Mouse (Mus musculus): ENCODE results near the gene Slc5a10.

Gene Slc5a10

GRCm38 (mm10) chr11:61702494-61702893 is 18.1 kb downstream of the Slc5a10 start:
- no peak for DNase-seq

- peak; percentile 74 to 84 for DNase-seq
Observed at GRCm38 (mm10) chr11:61701696-61702095, 18.9 kb downstream of the Slc5a10 start.

GRCm38 (mm10) chr11:61699933-61700332 is 20.7 kb downstream of the Slc5a10 start:
- peak; percentile 91 for DNase-seq

GRCm38 (mm10) chr11:61699460-61699859 is 21.2 kb downstream of the Slc5a10 start:
- no peak for DNase-seq

- no peak for DNase-seq
Observed at GRCm38 (mm10) chr11:61698852-61699251, 21.8 kb downstream of the Slc5a10 start.

- no peak for DNase-seq
Observed at GRCm38 (mm10) chr11:61692996-61693395, 27.6 kb downstream of the Slc5a10 start.

GRCm38 (mm10) chr11:61687595-61687994 is 33.0 kb downstream of the Slc5a10 start:
- DNase-seq = no peak

- peak in 1 of 2 experiments; percentile 56 for DNase-seq
Observed at GRCm38 (mm10) chr11:61686906-61687453, 33.6 kb downstream of the Slc5a10 start.

GRCm38 (mm10) chr11:61686141-61686540 is 34.5 kb downstream of the Slc5a10 start:
- DNase-seq = no peak

- no peak for DNase-seq
Observed at GRCm38 (mm10) chr11:61685119-61685725, 35.4 kb downstream of the Slc5a10 start.

- DNase-seq = peak; percentile 82 to 90
Observed at GRCm38 (mm10) chr11:61683907-61684731, 36.5 kb downstream of the Slc5a10 start, which contains the start of gene Fam83g. Gene Fam83g (plus strand): TSS chr11:61684091.

GRCm38 (mm10) chr11:61679091-61679866 is 41.3 kb downstream of the Slc5a10 start:
- no peak for DNase-seq

- no peak for DNase-seq
Observed at GRCm38 (mm10) chr11:61677709-61678108, 42.9 kb downstream of the Slc5a10 start.

- DNase-seq = no peak
Observed at GRCm38 (mm10) chr11:61676216-61676854, 44.3 kb downstream of the Slc5a10 start.

- no peak for DNase-seq
Observed at GRCm38 (mm10) chr11:61675332-61675731, 45.3 kb downstream of the Slc5a10 start.

GRCm38 (mm10) chr11:61674839-61675159 is 45.8 kb downstream of the Slc5a10 start:
- DNase-seq = no peak

- DNase-seq = no peak
Observed at GRCm38 (mm10) chr11:61674151-61674838, 46.3 kb downstream of the Slc5a10 start.

- DNase-seq = peak; percentile 67 to 84
Observed at GRCm38 (mm10) chr11:61673686-61674085, 46.9 kb downstream of the Slc5a10 start.

- DNase-seq = no peak
Observed at GRCm38 (mm10) chr11:61671781-61672383, 48.7 kb downstream of the Slc5a10 start.

GRCm38 (mm10) chr11:61669492-61670490 is 50.8 kb downstream of the Slc5a10 start:
- DNase-seq = no peak

Data from kidney, postnatal 36 days (tissue).